Mouse (Mus musculus) MEL-GATA-1-ER (cell line): ENCODE measurements at regions not wholly inside any gene's neighbourhood (a gene's known extent, or its start where the extent isn't known, plus 50 kb on each side); places are given as distances from the start of the nearest gene placed in this dataset.

ENCODE experiments used
- DNase-seq: peaks from one replicate; pipeline ENCODE4 v3.0.0-alpha.2; 2012; ENCODE audit warnings: low read depth; ENCODE audit errors: extremely low read depth

GRCm38 (mm10) chr3:140875500-140876200 lies 336.5 kb downstream of the Pdha2 start:
- peak; percentile 75 for DNase-seq

DNA sequence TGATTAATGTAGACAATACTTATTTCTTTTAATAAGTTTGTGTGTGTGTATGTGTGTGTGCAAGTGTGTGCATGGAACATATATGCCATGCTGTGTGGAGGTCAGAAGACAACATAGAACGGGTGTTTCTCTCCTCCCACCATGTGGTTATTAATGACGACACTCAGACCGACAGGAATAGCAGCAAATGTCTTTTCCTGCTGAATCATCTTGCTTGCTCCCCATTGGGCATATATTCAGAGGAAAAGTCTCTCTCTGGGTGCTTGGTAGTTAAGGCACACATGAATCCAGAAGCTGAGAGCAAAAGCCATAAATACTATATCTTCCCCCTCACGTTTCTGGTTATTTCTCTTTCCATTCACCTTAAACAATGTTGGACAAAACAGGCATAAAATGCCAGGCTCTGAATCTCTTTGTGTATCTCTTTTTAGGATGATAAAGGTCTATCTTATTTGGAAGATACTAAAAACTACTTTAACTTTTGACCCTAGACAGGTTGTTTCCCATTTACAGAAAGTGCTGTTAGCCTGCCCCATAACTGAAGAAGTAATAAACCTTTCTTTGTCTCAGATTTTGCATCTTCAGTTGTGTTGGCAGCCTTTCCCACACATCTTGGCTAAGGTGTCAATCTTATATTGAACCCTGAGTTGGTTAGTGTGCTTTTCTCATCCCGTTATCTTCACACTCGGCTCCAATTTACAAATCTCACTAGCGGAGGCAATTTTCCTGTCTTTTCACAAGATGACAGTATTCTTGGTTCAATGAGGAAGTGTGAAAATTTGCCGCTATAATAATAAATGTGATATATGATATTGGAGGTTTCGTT lies 337.9 kb downstream of the Pdha2 start:
- DNase-seq = no peak

- DNase-seq = no peak
Measured at GRCm38 (mm10) chr3:140872511-140872910, 339.6 kb downstream of the Pdha2 start.

DNA sequence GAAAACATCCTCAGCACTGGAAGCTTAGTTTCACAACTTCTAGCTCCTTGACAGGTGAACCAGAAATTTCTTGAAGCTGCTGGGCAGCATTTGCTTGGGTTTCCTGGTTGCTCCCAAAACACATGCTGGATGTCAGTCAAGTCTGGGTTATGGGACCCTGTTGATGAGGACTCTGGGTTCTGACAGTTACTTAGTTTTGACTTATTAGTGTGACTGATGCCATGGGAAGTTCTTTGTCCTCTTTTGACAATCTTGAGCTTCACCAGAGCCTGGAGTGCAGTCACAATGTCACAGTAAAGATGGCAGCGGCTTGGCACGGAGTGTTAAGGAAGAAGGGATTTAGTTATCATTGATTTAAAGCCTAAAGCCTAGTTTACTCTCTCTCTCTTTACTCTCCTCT lies 340.9 kb downstream of the Pdha2 start:
- DNase-seq = no peak

DNA sequence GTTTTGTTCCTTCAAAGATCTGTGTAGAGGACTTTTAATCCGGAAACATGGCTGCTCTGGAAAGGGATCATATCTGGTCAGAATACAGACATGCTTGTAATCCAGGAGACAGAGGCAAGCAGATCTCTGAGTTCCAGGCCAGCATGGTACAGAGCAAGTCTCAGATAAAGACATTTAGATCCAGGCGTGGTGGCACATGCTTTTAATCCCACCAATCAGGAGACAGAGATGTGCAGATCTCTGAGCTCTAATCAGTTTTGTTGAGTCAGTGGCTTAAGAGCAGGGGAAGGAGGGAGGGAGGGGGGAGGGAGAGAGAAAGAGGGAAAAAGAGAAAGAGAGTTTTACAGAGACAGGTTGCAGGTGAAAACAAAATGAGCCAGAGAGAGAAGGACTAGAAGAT lies 372.0 kb downstream of the Pdha2 start:
- DNase-seq = no peak

DNA sequence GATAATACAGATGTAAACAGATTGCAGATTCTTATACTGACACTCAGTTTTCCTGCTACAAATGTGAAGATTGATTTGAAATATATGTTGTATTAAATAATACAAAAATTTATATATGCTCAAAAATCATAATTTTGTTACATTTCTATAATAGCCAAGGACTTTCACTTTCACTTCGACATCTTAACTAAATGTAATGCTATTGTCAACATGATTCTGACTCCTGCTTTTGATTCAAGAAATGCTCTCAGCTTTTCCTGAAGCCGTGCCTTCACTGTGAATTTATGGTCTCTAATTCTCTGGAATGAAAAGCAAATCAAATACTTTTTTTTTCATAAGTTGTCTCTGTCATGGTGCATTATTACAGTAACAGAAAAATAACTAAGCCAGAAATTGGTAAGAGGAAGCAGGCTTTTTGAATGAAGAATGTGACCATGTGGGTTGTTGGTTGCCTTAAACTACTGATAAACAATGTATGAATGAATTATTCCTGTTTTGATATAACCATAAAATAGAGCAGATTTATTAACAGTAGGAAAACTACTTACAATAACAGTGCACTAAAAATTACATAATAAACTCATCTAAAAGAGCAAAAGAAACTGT lies 374.1 kb downstream of the Pdha2 start:
- DNase-seq = peak; percentile 51

GRCm38 (mm10) chr3:140821266-140821665 lies 390.9 kb downstream of the Pdha2 start:
- DNase-seq = no peak

DNA sequence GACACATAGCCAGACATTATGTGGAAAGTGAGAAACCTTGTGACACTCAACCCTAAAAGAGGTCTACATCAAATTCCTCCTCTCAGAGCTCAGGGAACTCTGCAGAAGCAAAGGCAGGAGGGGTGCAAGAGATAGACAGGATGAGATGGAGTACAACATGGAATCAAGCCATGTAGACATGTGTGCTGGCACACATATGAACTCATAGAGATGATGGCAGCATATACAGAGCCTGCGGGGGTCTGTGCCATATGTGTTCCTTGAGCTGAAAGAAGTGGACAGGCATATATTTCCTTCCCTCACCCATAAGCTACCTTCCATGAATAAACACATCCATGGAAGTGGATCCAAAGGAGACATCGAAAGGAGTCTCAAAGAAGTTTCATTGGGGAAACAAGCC lies 406.6 kb downstream of the Pdha2 start:
- DNase-seq = no peak

DNA sequence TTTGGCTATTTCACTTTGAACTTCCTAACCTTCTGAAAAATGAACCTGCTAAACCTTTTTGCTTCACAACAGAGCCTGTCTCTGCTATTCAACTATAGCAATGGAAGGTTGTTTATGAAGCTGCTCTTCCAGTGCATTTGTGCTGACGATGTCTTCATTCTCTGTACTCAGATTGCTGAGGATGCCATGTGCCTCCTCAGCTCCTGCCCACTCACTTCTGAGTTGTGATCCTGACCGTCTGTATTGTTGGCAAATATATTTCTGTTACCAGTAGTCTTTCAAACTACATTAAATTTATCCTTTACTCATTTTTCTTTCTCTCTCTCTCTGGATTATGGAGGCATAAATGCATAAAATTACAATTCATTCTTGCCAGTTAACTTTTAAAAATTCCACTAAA lies 419.2 kb downstream of the Pdha2 start:
- DNase-seq = no peak

DNA sequence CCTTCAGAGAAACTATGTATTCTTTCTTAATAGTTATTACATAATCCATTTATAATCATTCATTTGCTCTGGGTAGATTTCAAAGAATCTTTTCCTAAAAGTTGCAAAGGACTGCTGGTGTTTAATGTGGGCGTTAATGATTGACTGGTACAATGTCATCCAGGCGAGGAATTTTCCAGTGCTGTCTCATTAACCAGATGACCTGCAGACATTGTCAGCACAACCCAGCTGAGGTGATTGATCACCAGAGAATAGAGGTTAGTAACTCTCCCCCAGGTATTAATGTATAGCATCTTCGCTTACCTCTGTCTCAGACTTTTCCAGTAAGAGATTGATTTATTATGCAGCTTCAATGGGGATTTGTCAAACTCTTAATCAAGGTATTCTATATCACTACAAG lies 426.5 kb downstream of the Pdha2 start:
- no peak for DNase-seq

DNA sequence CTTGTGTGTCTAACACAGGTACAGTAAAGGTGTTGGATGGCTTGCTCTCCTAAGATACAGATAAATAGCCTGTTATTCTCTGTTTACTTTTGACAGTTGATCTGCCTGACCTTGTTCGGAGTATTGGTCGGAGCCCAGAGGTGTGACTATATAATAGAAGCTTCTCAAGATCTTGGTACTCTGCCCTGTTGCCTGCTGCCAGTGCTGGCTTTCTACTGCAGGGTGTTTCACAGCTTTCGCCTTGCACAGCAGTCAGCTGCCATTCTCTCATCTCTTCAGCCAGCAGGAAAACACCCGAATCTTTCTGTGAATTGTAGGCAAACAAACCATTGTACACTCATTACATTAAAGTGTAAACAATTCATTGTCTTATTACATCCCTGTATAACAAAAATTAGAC lies 452.1 kb downstream of the Pdha2 start:
- no peak for DNase-seq

DNA sequence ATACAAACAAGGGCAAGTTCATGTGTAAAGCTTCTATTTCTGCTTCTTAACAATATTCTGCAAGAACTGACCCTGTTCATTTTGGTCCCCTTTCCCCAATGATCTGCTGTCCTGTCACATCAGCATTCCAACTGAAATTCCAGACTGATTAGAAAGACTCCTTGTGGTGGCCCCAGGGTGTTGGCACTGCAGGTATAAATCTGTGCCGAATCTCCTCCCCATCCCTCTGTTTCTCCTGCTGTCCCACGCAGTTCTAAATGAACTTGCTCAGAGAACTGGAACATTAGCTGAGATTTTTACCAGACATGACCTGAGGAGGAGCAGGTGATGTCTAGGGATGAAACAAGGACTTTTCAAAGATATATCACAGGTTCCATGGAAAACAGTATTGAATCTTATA lies 467.7 kb downstream of the Pdha2 start:
- DNase-seq = no peak

DNA sequence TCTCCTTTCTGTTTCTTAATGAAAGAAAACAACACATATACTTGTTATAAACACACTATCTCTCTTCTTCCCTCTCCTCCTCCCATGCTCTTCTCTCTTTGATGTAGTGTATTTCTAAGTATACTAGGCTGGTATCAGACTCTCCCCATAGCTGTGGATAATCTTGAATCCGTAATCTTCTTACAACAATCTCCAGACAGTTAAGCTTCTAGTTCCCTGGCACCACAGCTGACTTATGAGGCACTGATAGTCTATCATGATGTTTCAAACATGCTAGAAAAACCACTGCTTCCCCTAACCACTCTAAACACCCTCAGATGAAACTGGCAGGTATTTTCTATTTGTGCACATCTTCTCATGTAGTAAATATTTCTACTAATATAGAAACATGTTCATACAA lies 471.7 kb downstream of the Pdha2 start:
- no peak for DNase-seq

DNA sequence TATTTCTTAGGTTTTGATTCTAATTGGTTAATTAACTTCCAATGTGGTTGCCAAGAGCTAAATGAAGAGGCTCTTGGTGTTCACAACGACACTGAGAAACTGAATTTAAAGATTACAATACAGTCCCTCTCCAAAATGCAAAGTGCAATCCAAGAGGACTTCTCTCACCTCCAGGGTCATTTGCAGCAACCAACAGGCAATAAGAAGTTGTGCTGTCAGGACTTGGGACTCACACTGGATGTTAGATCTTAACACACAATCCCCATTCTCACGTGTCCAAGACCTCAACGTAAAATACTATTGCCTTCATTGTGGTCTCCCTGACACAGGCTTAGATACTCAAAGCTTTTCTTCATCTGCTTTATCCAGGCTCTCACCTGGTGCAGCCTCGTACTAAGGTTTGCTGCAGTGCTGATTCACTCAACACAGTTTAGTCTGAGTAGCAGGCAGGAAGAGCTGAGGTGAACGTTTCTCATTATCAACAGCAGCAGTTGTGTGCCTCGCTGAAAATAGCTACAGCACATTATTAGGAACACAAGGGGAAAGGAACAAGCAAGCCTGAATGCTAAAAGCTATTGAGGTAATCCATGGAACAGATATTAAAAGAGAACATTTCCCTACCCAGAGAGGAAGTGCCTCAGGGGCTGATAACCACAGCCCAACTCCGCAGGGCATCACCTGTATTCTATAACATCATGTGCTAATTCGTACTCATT lies 473.3 kb downstream of the Pdha2 start:
- peak; percentile 18 for DNase-seq

DNA sequence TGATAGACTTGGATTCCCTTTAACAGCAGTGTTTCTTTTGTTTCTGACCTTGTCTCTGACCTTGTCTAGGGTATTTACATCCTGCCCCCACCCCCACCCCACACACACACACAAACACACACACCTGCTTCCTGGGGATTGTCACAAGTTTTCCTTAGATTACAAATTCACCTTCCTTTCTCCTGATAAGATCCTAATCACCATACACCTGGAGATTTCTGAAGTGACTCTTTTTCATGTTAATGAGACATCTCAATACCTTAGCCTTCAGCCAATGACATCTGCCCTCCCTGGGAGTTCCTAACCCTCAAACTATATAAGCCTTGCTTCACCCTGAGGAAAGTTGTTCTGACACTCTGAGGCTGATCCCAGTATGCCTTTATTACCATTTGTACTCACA lies 495.3 kb downstream of the Pdha2 start:
- DNase-seq = no peak

DNA sequence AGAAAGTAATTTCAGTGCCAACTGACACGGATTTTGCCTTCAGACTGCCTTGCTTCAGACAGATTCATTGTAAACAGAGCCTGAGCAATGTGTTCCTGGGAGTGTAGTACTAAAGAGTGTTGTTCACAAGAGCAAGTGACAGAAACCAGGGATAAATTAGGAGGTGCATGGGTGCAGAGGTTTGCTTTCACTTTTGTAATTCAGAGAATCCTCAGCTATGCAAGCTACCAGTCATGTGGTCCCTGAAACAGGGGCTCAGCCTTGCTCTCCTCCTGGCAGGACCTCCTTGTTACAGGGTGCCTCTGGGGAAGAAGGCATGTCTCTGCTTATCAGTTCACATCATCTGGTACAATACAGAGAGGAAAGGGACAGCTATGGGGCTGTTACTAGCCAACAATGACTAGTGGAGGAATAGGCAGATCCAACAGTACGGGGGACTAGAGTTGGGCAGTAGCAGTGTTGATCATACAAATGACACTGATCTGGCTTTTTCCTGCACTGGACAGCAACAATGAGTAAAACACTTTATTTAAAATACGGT lies 504.5 kb downstream of the Pdha2 start:
- DNase-seq = no peak

GRCm38 (mm10) chr3:140706725-140707124 lies 505.4 kb downstream of the Pdha2 start:
- no peak for DNase-seq

- no peak for DNase-seq
Measured at GRCm38 (mm10) chr3:140705536-140705935, 506.6 kb downstream of the Pdha2 start.

DNA sequence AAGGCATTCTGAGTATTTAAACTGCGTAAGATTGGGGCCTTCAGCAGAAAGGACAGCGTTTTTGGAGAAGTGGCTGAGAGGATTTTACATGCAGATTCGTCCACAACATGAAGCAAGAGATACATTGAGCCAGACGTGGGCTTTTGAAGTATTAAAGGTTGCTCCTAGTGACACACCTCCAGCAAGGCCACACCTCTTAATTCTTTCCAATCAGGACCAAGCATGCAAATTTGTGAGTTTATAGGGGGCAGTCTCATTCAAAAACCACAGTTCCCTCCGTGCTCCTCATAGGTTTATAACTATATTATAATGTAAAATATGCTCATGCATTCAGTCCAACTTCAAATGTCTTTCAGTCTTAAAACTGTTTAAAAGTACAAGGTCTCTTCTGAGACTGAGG lies 509.2 kb downstream of the Pdha2 start:
- DNase-seq = peak; percentile 39

DNA sequence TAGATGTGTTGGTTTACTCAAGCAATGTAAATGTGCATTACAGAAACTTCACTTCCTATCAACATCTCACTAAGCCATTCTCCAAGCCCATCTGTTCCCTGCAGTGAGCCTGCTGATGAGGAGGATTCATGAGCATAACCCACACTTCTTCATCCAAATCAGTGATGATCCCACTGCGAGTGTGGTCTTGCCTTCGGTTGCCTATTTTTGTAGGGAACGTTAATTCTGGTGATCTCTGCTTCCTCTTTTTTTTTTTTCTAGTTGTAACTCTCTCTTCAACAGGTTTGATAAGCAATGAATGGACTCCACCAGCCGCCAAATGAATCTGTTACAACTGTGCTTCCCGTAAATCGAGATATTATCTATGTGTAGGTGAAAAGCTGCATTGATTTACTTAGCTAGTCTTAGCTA lies 509.9 kb downstream of the Pdha2 start:
- peak; percentile 21 for DNase-seq

DNA sequence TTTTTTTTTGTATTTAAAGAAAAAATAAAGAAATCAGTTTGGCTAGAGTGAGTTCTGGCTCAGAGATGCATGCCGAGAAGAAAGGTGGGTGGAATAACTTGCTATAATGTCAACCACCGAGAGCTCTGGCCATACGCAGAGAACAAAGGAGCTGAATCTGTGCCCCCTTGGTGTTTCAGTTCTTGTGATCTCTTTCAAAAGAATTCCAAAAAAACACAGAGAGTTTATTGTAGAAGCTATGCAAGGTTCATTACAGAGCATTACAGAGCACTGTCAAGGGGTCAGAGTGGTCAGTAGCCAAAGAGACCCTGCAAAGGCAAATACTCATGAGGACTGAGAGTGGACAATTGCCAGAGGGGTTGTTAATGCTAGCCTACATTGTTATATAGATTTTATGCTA lies 514.9 kb downstream of the Pdha2 start:
- DNase-seq = no peak

DNA sequence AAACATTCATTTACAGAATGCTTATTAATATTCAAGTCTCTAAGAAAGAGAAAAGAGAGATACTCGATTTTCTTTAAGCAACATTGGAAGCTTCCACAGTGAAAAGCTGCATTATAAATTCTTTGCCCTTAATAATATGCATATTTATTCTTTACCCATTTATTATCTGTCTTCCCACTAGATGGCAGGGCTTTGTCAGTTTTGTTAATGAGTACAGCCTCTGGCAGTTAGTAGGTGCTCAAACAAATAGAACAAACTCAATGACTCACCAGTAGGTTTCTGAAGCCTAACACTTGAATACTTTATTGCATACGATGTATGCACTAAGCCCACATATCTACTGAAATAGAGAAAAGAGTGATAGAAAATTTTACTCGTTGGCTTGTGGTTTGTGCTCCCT lies 529.4 kb downstream of the Pdha2 start:
- DNase-seq = peak; percentile 35
